Mouse (Mus musculus) layer of hippocampus, postnatal 36 days (tissue): ENCODE results near the gene Olfr1344. TPM values are rescaled to one million over a fixed set of nuclear protein-coding genes. Genes with fewer than 3 reads are reported as not detected.
"Not testable (repeated sequence)": the region's sequence is repeated elsewhere in the genome, so short reads cannot be mapped to it uniquely, and the experiment has no call there.

Experiments
- DNase-seq, 2 experiments: peaks; one replicate each; pipeline ENCODE4 v3.0.0; 2022
- total RNA-seq, 2 experiments: library from RNA; stranded (reverse); gene quantifications; 2 replicates each; pipeline ENCODE4 v1.2.3; 2021

Olfr1344 gene
- total RNA-seq, result 1 to 10 TPM in 1 of 2 experiments, under 1 TPM in 1; 0.99 to 2.4 TPM

DNA sequence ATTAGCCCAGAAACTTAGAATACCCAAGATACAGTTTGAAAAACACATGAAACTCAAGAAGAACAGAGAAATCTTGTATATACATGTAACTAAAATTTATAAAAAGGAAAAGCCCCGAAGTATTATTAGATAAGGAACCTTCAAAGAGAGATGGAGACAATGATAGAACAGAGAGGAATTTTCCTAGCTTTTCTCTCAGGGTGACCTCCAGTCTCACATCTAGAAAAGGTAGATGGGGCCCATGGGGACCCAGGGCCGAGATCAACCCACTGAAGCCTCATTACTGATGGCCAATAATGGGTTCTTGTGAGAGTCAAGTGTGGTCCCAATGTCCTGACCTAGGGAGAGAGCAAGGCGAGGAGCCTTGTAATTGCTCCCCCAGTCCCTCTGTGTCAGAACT is at the start of gene Olfr1344:
TSS of gene Olfr1344 (plus strand) at position 301 of the 400 bp plus-strand sequence.
- DNase-seq, result no peak

DNA sequence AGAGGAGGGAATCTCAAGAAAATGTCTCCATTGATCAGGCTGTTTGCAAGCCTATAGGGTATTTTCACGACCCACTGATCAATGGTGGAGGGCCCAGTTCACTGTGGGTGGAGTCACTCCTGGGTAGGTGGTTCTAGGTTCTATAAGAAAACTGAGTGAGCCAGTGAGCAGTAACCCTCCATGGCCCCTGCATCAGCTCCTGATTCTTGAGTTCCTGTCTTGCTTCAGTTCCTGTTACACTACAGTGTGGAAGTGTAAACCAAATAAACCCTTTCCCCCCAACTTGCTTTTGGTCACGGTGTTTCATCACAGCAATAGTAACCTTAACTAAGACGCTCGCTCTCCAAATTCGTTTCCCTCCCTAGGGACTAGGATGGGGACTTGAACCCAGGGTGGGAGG is 49.5 kb upstream of the Olfr1344 start:
- no peak for DNase-seq

DNA sequence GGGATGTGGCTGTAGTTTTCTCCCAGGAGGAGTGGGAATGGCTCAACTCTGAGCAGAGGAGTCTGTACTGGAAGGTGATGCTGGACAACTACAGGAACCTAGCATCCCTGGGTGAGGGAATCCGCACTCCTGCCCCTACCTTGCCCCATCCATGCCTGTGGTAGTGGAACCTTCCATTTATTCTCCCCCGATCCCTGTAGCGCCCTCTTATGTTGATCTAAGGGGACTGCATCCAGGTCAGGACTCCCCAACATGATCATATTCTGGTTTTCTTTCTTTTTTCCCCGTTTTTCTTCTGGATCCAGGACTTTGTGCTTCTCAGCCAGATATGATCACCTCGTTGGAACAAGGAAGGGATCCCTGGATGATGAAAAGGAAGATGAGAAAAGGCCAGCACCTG is 49.0 kb upstream of the Olfr1344 start:
- DNase-seq, result no peak

DNA sequence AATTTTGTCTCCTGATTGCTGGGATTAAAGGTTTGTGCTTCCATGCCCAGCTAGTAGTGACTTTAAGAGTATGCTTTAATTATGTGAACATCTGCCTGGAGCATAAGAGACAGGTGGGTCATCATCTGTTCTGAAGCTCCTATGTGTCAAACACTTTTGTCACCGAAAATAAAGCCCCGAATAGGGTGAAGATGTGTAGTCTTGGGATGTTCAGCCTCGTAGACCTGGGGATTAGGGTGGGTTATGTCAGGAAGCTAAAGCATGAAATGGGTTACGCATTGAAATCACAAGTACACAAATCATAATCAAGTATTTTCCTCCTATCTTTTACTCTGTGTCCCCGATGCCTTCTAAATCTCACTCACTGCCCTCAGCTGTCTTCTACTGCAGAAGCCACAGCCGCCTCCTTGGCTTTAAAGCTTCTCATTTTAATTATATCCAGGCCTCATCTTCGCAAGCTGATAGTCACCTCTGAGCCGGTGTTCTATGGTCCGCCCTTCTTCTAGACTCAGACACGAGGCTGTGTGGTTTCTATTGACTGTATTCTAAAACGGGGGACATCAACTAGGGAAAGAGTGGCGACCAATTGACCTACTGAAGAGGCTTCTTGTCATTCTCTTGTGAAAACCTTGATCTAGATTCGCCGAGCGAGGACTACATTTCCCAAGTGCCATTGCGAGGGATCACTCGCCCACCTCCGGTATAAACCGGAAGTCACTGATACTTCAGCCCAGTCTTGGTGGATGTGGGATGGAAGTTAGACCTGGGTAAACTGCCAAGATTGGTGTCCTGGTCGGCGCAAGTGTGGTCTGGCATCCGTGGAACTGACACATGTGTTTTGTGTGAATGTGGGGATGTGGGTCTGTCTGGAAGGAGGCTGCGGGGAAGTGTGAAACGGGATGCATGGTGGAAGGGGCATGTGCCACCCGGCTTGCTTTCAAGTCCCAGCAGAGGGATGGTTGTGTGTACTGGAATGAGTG is 40.2 kb upstream of the Olfr1344 start, which contains the start of gene Smim17:
TSS of gene Smim17 (plus strand) at position 720 of the 980 bp plus-strand sequence.
- DNase-seq, result peak; percentile 68 to 76

DNA sequence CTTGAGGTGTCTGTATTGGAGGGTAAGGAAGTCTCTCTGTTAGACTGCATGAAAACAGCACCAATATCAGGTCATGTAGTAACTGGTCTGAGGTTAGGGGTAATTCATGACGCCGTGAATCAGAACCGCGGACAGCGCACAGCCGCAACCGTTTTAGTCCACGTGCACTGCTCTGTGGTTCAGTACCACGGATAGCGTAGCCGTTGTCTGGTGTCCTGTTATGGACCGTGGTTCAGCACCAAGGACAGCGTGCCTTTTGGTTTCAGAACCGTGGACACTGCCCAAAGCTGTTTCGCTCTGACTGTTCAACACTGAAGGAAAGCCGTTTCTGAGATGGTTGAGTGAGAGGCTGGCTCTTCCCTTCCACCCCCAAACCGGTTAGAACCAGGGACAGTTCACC is 28.4 kb upstream of the Olfr1344 start, which contains the start of gene Gm20715:
TSS of gene Gm20715 (plus strand) at position 235 of the 400 bp plus-strand sequence.
- DNase-seq, result peak; percentile 56 to 69

DNA sequence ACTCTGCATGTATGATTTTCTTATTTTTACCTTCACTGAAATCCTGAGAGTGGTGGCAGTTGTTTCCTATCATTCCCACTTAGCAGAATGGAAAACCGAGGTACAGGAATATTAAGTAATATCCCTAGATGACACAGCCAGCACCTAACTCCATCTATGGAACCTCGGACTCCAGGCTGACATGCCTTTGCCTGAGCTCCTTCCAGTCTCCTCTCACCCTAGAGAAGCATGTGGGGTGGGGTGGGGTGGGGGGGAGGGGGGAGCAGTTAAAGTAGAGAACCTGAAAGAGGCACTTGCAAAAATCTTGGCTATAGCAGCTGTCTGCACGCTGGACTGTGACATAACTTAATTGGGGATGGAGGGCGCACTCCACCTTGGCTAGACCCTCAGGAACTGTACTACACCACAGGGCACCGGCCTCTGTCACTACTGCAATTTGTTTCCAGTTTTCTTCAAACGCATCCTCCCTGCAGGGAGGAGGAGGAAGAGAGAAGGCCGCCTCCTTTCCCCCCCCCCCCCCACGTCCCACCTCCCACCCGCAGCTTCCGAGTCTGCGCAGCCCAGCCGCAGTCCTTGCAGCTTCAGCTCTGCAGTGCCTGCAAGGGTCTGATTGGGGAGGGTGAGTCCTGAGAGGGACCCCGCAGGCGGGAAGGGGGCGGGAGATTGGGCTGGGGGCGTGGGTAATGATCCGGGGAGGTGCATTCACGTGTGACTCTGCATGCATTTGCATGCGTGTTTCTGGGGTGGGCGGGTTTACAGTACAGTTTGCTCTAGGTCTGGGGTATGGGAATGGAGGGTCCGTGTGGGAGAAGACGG is 23.7 kb upstream of the Olfr1344 start:
- peak; percentile 30 to 36 for DNase-seq

DNA sequence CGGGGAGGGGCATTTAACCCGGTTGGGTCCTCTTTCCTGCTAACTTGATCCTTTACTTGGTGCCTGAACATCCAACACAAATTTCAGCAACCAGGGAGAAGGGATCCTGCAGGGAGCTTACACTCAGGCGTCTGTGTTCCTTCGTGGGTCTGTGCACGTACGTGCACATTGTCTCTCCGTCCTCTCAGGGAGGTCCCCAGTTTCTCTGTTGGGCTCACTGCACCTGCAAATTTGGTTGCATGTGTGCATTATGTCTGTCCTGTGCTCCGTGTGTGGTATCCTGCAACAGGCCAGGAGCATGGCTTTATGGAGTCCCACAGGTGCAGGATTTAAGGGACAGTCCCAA is 23.1 kb upstream of the Olfr1344 start:
- DNase-seq, result no peak

DNA sequence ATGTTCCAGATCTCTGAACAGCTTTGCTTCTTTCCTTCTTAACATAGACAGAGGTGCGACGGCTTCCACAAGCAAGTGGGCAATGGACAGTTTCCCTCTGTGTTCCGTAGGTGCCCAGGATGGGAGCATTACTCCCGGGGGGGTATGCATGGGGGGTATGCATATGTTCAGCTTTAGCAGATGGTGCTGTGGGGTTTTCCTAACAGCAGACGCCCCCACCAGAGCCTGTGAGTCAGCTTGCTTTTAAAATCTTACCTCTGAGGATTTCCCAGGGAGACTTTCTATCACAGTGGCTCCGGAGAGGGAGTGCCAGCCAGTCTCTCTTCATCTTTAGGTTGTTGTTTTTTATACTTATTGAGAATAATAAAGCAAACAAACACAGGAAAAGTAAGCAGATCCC is 18.6 kb upstream of the Olfr1344 start:
- DNase-seq, result peak in 1 of 2 experiments; percentile 9

DNA sequence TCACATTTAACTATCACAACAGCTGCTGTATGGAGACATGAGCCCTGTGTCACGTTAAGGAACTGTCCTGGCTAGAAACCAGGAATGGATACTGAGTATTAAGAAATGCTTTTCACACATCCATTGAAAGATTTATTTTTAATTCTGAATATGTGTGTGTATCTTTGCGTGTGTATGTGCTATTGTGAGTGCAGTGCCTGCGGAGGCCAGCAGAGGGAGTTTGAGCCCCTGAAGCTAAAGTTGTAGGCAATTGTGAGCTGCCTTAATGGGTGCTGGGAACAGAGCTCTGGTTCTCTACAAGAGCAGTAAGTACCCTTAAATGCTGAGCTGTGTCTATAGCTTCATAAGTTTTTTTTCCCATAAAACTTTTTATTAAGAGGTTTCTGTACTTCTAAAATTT is 9.1 kb upstream of the Olfr1344 start:
- no peak for DNase-seq

DNA sequence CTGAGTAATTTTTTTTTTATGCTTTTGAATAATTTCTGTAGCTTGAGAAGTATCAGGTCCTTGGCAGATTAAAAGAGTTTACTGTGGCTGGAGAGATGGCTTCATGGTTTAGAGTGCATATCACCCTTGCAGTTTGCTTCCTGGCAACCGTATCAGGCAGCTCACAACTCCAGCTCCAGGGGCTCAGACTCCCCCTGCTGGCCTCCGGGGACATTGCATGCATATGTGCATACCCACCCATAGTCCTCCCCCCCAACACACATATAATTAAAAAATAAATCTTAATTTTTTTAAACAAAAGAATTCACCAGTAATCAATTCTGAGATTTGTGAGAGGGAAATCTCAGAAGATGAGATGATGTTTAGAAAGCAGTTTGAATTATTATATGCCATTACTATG is 8.1 kb upstream of the Olfr1344 start:
- no peak for DNase-seq

DNA sequence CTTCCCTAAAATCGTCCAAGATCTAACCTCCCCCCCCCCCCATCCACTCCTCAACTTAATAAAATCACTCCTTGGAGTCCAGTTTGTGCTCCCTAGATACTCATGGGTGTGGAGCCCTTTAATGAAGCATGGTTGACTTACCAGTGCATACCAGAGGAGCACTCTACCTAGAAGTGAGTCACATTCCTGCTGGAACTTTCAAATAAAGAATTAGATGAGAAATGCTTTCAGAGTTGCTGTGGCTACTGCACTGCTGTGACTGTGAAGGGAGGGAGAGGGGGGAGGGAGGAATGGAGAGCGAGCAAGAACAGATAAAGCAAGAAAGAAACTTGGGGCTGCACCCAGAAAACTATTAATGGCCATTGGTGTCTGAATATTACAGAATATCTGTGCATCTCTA is 2.7 kb downstream of the Olfr1344 start:
- DNase-seq, result no peak

DNA sequence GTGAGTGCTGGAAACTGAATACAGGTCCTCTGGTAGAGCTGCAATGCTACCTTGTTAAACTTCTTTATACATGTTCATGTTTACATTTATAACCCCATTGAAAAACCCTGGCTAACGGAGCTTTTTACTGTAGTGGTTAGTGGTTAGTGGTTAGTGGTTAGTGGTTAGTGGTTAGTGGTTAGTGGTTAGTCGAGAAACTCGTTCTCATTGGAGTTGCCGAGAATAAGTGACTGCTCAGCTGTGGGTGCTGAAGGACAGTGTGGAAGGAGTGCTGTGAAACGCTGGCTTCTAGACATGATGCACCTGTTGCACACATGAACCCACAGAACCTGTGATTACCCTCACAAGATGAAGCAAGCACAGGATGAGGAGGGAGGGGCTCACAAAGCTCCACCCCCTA is 9.3 kb downstream of the Olfr1344 start:
- no peak for DNase-seq

DNA sequence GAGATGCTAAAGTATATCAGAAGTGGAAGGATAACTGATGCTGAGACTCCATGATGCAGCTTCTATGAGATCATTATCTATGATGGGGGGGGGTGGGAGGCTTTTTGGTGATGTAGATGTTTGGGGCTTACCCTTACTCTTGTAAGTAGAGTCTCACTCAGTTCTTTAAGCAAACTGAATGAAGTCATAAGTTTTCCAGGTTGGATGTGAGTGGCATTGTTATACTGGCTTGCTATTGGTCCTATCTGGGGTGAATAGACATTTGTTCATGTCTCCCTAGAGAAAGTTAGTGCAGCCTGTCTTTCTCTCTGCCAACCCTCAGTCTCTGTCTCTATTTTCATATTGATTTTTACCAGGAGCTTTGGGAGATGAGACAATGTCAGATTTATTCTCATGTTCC is 17.4 kb downstream of the Olfr1344 start, which contains the start of gene Olfr1336:
TSS of gene Olfr1336 (plus strand) at position 301 of the 400 bp plus-strand sequence.
- no peak for DNase-seq

DNA sequence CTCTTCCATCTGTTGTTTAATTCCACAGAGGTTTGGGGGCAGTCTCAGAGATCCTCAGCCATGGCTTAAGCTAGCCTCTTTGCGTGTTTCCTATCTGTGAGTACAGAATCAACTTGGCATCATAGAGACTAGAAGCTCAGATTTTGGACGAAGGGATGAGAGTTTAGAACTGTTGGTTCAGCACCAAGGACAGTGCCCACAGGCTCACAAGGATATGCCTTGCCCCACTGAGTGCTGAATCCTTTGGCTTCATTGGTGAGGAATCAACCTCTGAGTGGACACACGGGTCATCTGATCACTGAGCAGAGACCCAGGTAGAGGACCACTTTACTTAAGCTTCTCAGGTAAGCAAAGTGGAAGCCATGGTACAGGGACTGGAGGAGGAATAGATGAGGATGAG is 17.9 kb downstream of the Olfr1344 start:
- DNase-seq, result no peak

DNA sequence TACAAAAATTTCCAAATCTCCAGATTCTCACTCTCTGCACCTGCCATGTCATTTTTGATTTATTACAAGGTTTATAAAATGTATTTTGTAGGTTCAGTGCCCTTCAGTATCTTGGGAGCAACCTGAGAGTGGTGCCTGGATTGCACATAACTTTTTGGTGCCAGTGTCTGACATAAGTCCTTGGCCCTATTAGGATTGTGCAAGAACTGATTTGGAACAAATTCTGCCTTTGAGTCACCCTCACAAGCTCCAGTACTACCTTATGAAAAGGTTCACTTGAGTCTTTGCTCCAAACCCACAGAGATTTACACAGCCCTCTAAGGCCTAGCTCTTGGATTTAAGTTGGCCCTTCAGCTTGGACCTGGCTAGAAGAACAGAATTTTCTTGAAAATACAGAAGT is 28.5 kb downstream of the Olfr1344 start, which contains the start of gene Olfr1346:
TSS of gene Olfr1346 (plus strand) at position 151 of the 400 bp plus-strand sequence.
- DNase-seq, result no peak

DNA sequence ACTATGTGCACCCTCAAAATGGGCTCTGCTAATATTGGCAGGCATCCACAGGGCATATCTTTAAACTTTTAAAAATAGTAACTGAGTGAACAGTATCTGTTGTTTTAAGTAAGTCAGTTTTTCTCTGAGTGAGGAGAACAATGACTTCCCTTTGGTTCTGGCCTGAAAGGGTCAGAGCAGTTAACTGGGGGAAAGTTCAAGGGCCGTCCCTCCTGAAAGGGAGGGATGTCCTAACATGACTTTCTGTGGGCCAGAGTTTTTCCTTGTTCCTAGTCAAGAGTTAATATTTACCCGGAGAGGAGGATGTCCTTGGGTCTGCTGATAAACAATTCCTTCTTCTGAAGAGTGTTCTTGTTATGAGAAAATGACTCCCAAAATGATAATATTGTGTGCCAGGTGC is 39.1 kb downstream of the Olfr1344 start:
- DNase-seq, result not testable (repeated sequence)

DNA sequence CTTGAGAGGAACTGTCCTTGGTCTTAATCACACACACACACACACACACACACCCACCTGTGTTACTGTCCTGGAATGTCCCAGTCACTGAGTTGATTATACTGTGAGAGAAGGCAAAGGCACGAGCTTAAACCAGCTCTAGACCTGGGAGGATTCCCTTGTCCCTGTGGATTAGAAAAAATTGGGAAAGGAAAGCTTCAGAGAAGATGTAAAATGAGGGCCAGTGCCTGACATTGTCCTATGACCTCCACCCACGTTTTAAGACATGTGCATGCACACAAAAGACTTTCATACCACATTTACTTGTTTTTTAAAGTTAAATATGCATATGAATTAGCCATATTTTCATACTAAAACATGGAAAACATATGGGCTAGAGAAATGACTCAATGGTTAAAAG is 48.4 kb downstream of the Olfr1344 start, which contains the start of gene Olfr5:
TSS of gene Olfr5 (minus strand) at position 101 of the 400 bp plus-strand sequence.
- no peak for DNase-seq

Other genes with a start within 250 kb of the Olfr1344 start
- gene Galp, start 241.6 kb upstream of the Olfr1344 start, total RNA-seq, result not detected
- gene Zscan5b, start 216.4 kb upstream of the Olfr1344 start, total RNA-seq, result not detected
- gene Epp13, start 186.0 kb upstream of the Olfr1344 start, total RNA-seq, result not detected
- gene Zfp667, start 152.1 kb upstream of the Olfr1344 start, total RNA-seq, result 10 to 100 TPM; 17.6 to 19.0 TPM
- gene Zfp583, start 107.4 kb upstream of the Olfr1344 start, total RNA-seq, result 10 to 100 TPM; 10.4 to 13.1 TPM
- 1 to 10 TPM; 6.0 to 8.0 TPM for gene Gm3854, start 94.9 kb upstream of the Olfr1344 start, total RNA-seq
- 1 to 10 TPM; 5.3 to 5.8 TPM for gene Zfp78, start 75.4 kb upstream of the Olfr1344 start, total RNA-seq
- 10 to 100 TPM in 1 of 2 experiments, 1 to 10 TPM in 1; 6.0 to 12.0 TPM for gene Zfp28, start 55.4 kb upstream of the Olfr1344 start, total RNA-seq
- gene Smim17, start 40.0 kb upstream of the Olfr1344 start, total RNA-seq, result 10 to 100 TPM; 21.3 to 24.2 TPM
- gene Gm20715, start 28.4 kb upstream of the Olfr1344 start, total RNA-seq, result under 1 TPM; 0.45 to 0.68 TPM
- under 1 TPM; 0.08 to 0.12 TPM for gene Olfr1336, start 17.5 kb downstream of the Olfr1344 start, total RNA-seq
- not detected for gene Olfr1346, start 28.4 kb downstream of the Olfr1344 start, total RNA-seq
- gene Olfr5, start 48.3 kb downstream of the Olfr1344 start, total RNA-seq, result not detected
- not detected for gene Olfr1347, start 61.1 kb downstream of the Olfr1344 start, total RNA-seq
- not detected for gene Olfr1348, start 70.1 kb downstream of the Olfr1344 start, total RNA-seq
- not detected for gene Olfr1349, start 84.3 kb downstream of the Olfr1344 start, total RNA-seq
- gene Olfr1350, start 126.2 kb downstream of the Olfr1344 start, total RNA-seq, result not detected